Mouse (Mus musculus): Measurements from ENCODE around the gene Pilrb2. TPM values are rescaled to one million over a fixed set of nuclear protein-coding genes. Genes with fewer than 3 reads are reported as not detected.
"Not testable (repeated sequence)": the region's sequence is repeated elsewhere in the genome, so short reads cannot be mapped to it uniquely, and the experiment has no call there.

The Pilrb2 gene
- not detected in 2 replicates for polyA plus RNA-seq (2015; fragmentation: Nextera tagmentation; extraction: Ambion mirVana)

DNA sequence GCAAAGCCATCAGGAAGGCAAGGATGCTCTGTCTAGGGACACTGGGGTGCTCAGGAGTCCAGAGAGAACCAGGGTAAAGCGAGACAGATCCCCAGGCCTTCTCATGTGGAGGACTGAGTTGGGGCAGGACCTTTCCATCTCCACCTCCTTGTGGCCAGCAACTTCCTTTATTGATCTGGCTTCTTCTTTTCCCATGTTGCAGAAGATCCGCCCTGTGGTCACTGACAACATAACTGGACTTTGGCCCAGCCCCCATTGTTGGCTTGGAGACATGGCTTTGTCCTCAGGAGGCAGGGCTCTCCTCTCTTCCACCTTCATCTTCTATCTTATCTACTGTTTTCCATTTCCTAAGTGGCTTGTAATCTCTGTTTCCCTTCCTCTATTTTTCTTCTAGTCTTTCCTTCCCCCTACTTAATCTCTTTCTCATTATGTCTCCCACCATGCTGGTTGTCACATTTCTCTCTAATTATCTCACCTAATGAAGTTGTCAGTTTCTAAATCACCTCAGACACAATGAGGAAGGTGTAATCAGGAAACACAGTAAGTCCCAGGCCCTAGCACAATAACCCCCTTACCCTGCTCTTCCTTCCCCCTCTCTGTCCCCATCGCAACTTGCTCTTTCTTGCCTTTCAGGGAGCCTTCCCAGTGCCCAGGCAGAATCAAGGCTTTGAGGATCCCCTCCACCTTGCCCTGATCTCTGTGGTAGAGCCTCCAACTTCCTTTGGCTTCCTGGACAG, at the start of gene Pilrb2:
Gene Pilrb2, minus strand, starts transcription at position 172 of the 737 bp plus-strand sequence.
- not testable (repeated sequence) for H3K36me3 ChIP-seq; H3K27ac ChIP-seq (replicated peaks); ATAC-seq (ENCODE audit: low FRiP score, low read depth); H3K9me3 ChIP-seq; H3K27me3 ChIP-seq; H3K9ac ChIP-seq; H3K4me2 ChIP-seq; H3K4me3 ChIP-seq; H3K4me1 ChIP-seq (replicated peaks)
- WGBS: 74% methylated on average over 3 of the region's 3 CpGs

DNA sequence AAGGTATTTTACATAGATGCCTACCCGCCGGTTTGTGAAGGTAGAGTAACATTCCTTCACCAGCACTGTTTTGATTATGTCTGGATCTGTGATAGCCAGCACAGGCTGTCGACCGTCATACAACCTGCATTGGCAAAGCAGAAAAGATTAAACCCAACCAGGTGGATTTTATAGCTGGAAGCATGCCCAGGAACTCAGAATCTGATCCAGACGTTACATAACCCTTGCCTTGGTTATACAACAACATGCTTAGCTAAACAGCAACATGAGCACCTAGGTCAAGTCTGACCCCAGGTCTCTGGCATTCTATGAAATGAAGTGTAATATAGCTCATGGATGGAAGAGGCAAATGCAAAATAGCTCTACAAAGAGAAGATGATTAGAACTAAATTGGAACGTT, 43.9 kb upstream of the Pilrb2 start:
- 83% methylated on average over 6 of the region's 6 CpGs for WGBS
- Histone ChIP-seq H3K27me3 (no peaks in the 10 kb centered on the region), H3K9ac (no peak overlapping the region), H3K4me3 (no peak overlapping the region), H3K4me2 (no peak overlapping the region), H3K27ac (replicated peaks) (no peak overlapping the region), H3K4me1 (replicated peaks) (no peaks in the 10 kb centered on the region), H3K9me3 (no peaks in the 10 kb centered on the region), H3K36me3 (no peaks in the 10 kb centered on the region)
- ATAC-seq (ENCODE audit: low FRiP score, low read depth): no peak

DNA sequence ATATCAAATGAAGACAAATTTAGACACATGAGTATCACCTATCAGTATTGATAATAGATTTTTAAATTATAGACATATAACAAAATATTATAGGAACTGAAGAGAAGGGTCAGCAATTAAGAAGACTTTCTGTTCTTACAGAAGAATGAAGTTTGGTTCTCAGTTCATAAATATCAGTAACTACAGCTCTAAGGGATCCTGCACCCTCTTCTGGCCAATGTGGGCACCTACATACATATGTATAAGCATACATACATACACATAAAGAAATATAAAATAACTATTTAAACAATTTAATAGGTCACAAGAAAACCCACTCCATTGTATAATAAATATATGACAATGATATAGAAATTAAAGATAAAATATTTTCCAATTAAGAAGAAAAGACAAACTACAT, 42.9 kb upstream of the Pilrb2 start:
- ATAC-seq (ENCODE audit: low FRiP score, low read depth): no peak
- Histone ChIP-seq H3K4me1 (replicated peaks) (no peaks in the 10 kb centered on the region), H3K9me3 (no peaks in the 10 kb centered on the region), H3K27ac (replicated peaks) (no peak overlapping the region), H3K4me2 (no peak overlapping the region), H3K9ac (no peak overlapping the region), H3K27me3 (no peaks in the 10 kb centered on the region), H3K4me3 (no peak overlapping the region), H3K36me3 (no peaks in the 10 kb centered on the region)

DNA sequence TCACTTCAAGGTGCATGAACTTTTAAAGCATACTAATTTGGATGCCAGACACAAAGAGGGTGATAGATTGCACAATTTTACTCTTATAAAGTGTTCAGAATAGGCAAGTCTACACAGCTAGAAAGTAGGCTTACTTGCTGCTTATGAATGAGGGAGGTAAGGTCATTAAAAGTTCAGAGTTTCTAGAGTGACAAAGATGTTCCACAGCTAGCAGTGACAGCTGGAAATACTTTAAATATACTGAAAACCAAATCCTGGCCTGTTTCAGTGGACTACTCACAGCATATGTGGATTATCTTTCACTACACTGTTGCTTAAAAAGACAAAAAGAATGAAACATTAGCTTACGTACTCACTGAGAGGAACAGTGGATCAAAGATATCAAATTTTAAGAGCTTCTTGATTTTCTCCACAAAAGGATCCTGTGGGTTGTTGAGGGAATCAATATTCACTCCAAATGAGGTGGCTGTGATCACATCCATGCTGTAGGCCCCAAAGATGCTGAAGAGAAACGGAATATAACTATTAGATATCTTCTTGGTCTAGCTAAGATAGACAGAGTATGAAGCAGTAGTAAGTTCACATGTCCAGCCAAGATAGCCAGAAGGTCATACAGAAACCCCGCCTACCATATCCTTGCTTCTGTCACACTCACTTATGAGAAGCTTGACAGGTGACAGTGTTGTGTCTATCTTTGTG, 38.1 kb upstream of the Pilrb2 start:
- H3K4me3 ChIP-seq: no peak overlapping the region
- H3K4me1 ChIP-seq (replicated peaks): no peaks in the 10 kb centered on the region
- H3K4me2 ChIP-seq: no peak overlapping the region
- H3K9me3 ChIP-seq: no peaks in the 10 kb centered on the region
- no peaks in the 10 kb centered on the region for H3K27me3 ChIP-seq
- ATAC-seq (ENCODE audit: low FRiP score, low read depth): no peak
- no peak overlapping the region for H3K27ac ChIP-seq (replicated peaks)
- no peaks in the 10 kb centered on the region for H3K36me3 ChIP-seq
- WGBS: 91% methylated on average over 3 of the region's 3 CpGs
- no peak overlapping the region for H3K9ac ChIP-seq

DNA sequence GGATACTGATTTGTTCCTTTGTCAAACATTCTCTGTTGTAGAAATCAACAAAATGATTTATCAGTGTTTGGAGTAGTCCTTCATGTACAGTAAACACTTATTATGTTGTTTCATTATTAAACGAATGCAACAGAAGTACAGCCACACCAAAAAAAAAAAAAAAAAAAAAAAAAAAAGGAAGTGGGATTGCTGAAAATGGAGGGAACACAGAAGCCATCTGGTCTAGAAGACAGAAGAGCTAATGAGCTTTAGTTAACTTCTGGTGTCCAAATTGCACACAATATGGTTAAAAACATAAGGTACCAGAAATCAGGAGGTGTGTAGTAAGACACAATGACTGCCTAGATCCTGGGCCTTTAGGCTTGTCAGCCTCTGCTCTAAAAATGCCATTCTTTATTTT, 26.2 kb upstream of the Pilrb2 start:
- H3K4me1 ChIP-seq (replicated peaks): no peaks in the 10 kb centered on the region
- WGBS: 97% methylated on average over 1 of the region's 1 CpGs
- no peak overlapping the region for H3K4me2 ChIP-seq
- no peaks in the 10 kb centered on the region for H3K9me3 ChIP-seq
- H3K36me3 ChIP-seq: no peaks in the 10 kb centered on the region
- H3K9ac ChIP-seq: no peak overlapping the region
- ATAC-seq (ENCODE audit: low FRiP score, low read depth): no peak
- H3K27me3 ChIP-seq: no peaks in the 10 kb centered on the region
- no peak overlapping the region for H3K27ac ChIP-seq (replicated peaks)
- no peak overlapping the region for H3K4me3 ChIP-seq

DNA sequence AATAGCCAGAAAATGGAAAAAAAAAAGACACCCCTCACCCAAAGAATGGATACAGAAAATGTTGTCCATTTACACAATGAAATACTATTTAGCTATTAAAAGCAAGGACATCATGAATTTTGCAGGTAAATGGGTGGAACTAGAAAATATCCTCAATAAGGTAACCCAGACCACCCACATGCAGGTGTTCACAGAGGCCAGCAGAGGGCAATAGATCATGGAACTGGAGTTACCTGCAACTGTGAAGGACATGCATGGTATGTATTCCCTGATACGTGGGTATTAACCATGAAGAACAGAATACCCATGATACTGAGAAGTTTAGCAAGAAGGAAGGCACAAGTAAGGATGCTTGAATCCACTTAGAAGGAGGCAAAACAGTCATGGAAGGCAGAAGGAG, 21.3 kb upstream of the Pilrb2 start:
- Histone ChIP-seq H3K9me3 (no peaks in the 10 kb centered on the region), H3K4me3 (no peak overlapping the region), H3K4me1 (replicated peaks) (no peaks in the 10 kb centered on the region), H3K36me3 (no peaks in the 10 kb centered on the region), H3K27me3 (no peaks in the 10 kb centered on the region), H3K9ac (no peak overlapping the region), H3K27ac (replicated peaks) (no peak overlapping the region), H3K4me2 (no peak overlapping the region)
- WGBS: 48% methylated on average over 1 of the region's 1 CpGs
- no peak for ATAC-seq (ENCODE audit: low FRiP score, low read depth)

DNA sequence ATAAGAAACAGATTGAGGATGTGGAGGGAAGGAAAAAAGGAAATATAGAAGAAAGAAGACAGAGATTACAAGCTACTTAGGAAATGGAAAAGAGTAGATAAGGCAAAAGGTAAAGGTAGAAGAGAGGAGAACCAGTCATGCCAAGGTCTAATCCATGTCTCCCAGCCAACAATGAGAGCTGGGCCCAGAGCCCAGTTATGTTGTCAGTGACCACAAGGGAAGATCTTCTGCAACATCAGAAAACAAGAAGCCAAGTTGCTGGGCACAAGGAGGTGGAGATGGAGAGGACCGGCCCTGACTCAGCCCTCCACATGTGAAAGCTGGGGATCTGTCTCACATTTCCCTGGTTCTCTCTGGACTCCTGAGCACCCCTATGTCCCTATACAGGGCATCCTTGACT, 16.1 kb upstream of the Pilrb2 start:
- no peak overlapping the region for H3K4me2 ChIP-seq
- no peak overlapping the region for H3K9ac ChIP-seq
- H3K36me3 ChIP-seq: no peaks in the 10 kb centered on the region
- H3K4me3 ChIP-seq: no peak overlapping the region
- ATAC-seq (ENCODE audit: low FRiP score, low read depth): no peak
- H3K27ac ChIP-seq (replicated peaks): no peak overlapping the region
- H3K4me1 ChIP-seq (replicated peaks): no peaks in the 10 kb centered on the region
- no peaks in the 10 kb centered on the region for H3K27me3 ChIP-seq
- 100% methylated on average over 1 of the region's 1 CpGs for WGBS
- no peaks in the 10 kb centered on the region for H3K9me3 ChIP-seq

DNA sequence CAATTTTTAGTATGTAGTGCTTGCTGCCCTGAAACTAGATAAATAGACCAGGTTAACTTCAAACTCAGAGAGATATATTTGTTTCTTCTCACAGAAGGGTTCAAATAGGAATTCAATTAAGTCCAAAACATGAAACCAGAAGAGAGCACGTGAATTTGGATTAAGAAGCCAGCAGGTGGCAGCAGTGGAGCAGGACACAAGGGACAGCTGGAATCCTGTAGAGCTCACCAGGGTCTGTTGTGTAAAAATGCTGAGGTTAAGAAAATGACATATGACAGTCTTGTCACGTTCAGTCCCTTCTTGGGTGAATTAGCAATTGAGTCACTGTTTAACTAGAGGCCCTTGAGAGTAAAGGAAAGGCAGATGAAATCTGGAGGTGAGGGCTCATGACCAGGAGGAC, 14.3 kb upstream of the Pilrb2 start:
- H3K4me3 ChIP-seq: no peak overlapping the region
- H3K9me3 ChIP-seq: no peaks in the 10 kb centered on the region
- no peak overlapping the region for H3K9ac ChIP-seq
- ATAC-seq (ENCODE audit: low FRiP score, low read depth): no peak
- no peaks in the 10 kb centered on the region for H3K27me3 ChIP-seq
- H3K36me3 ChIP-seq: no peaks in the 10 kb centered on the region
- H3K4me1 ChIP-seq (replicated peaks): no peaks in the 10 kb centered on the region
- no peak overlapping the region for H3K4me2 ChIP-seq
- H3K27ac ChIP-seq (replicated peaks): no peak overlapping the region
- 10% methylated on average over 2 of the region's 2 CpGs for WGBS

DNA sequence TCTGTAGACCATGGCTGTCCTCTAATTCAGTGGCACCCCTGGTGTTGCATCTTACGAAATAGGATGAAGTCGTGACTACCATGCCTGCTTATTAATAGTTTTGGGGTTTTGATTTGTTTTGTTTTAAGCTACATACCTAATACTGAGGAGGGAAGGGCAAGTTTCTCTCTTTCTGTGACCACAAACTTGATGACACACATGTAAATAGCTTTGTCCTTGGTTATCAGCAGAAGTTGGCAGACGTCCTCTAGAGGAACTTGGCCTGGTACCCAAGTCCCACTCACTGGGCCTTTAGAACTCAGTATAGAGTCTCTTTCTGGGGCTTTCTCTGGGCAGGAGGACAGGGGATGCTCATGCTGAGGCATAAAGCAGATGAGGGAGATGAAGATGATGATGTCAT, 11.7 kb upstream of the Pilrb2 start:
- no peaks in the 10 kb centered on the region for H3K9me3 ChIP-seq
- no peak overlapping the region for H3K27ac ChIP-seq (replicated peaks)
- no peaks in the 10 kb centered on the region for H3K4me1 ChIP-seq (replicated peaks)
- no peak for ATAC-seq (ENCODE audit: low FRiP score, low read depth)
- H3K36me3 ChIP-seq: no peaks in the 10 kb centered on the region
- H3K4me3 ChIP-seq: no peak overlapping the region
- no peak overlapping the region for H3K9ac ChIP-seq
- no peaks in the 10 kb centered on the region for H3K27me3 ChIP-seq
- H3K4me2 ChIP-seq: no peak overlapping the region
- 94% methylated on average over 3 of the region's 3 CpGs for WGBS

DNA sequence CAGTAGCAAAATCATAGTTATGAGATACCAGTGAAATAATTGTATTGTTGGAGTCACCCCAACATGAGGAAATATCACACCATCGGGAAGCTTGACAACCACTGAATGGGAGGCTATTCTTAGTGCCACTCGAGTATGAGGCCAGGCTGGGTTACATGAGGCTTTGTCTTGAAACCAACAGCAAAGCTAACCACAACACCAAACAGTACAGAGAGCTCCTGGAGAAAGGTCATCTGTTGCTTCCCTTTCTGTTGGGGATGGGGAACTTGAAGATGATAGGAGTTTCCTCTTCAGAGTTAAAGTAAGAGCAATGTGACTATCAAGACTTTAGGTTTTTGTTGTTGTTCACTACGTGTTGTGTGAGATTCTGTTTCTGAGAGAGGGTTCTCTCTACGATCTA, 11.3 kb upstream of the Pilrb2 start:
- ATAC-seq (ENCODE audit: low FRiP score, low read depth): no peak
- H3K27ac ChIP-seq (replicated peaks): no peak overlapping the region
- H3K9ac ChIP-seq: no peak overlapping the region
- no peak overlapping the region for H3K4me2 ChIP-seq
- H3K4me1 ChIP-seq (replicated peaks): no peaks in the 10 kb centered on the region
- no peaks in the 10 kb centered on the region for H3K36me3 ChIP-seq
- WGBS: 81% methylated on average over 4 of the region's 4 CpGs
- H3K4me3 ChIP-seq: no peak overlapping the region
- no peaks in the 10 kb centered on the region for H3K9me3 ChIP-seq
- H3K27me3 ChIP-seq: no peaks in the 10 kb centered on the region

DNA sequence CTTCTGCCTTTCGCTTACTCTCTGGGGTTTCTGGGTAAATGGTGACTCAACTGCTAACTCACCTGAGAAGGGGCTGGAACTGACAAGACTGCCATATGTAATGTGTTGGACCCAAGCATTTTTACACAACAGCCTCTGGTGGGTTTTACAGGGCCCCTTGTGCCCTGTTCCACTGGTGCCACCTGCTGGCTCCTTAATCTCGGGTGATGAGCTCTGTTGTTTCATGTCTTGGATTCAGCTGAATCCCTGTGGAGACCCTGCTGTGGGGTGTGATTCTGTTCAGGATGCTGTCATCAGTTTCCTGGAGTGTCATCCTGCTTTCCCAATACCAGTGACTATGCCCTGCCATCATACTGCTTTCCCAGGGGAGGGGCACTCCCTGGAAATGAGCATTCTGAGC, 6.2 kb upstream of the Pilrb2 start:
- Histone ChIP-seq H3K4me3 (no peak overlapping the region), H3K4me1 (replicated peaks) (no peaks in the 10 kb centered on the region), H3K27me3 (no peaks in the 10 kb centered on the region), H3K4me2 (no peak overlapping the region), H3K9ac (no peak overlapping the region), H3K36me3 (no peaks in the 10 kb centered on the region), H3K9me3 (no peaks in the 10 kb centered on the region), H3K27ac (replicated peaks) (no peak overlapping the region)
- no peak for ATAC-seq (ENCODE audit: low FRiP score, low read depth)
- WGBS: 58% methylated on average over 2 of the region's 2 CpGs

DNA sequence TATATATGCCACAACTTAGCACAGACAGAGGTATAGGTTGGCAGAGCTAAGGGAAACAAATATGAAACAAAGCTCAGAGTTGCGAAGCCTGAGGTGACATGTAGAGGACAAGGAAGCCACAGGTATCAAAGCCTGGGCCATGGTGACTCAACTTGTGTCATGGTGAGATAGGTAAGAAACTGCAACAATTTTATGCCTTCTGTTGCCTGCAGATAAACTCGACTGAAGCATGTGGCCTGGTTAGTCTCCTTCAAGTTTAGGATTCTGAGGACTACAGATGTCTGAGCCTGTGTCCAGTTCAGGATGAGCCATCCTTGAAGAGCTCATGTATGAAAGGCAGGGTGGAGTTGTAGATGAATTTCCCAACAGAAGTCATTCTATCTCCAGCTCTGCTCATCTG, 3.4 kb upstream of the Pilrb2 start:
- Histone ChIP-seq H3K27me3 (no peaks in the 10 kb centered on the region), H3K4me1 (replicated peaks) (no peaks in the 10 kb centered on the region), H3K4me2 (no peak overlapping the region), H3K9me3 (no peaks in the 10 kb centered on the region), H3K36me3 (no peaks in the 10 kb centered on the region), H3K9ac (no peak overlapping the region), H3K27ac (replicated peaks) (no peak overlapping the region), H3K4me3 (no peak overlapping the region)
- 87% methylated on average over 2 of the region's 2 CpGs for WGBS
- no peak for ATAC-seq (ENCODE audit: low FRiP score, low read depth)

DNA sequence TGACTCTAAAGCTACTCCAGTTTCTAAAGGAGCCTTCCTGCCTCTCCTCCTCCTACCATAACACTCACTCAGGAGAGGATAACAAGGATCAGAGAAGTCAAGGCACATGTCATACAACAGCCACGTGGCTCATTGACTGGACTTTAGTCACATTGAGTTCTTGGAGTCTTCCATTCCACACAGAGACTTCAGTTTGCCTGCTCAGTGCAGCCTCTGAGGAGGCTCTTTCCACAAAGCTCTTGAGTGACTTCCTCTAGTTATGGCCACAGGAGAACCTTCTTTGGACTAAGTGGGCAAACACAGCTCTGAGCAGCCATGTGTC, 727 bp upstream of the Pilrb2 start:
- WGBS: 43% methylated on average over 1 of the region's 1 CpGs
- not testable (repeated sequence) for ATAC-seq (ENCODE audit: low FRiP score, low read depth); H3K27me3 ChIP-seq

More for the DNA sequence above, 727 bp upstream of the Pilrb2 start:
- H3K4me1 ChIP-seq (replicated peaks); H3K27ac ChIP-seq (replicated peaks); H3K4me3 ChIP-seq; H3K36me3 ChIP-seq; H3K4me2 ChIP-seq; H3K9me3 ChIP-seq; H3K9ac ChIP-seq: not testable (repeated sequence)
